Mouse (Mus musculus) right cerebral cortex, postnatal 10 days (tissue): ENCODE measurements at regions not wholly inside any gene's neighbourhood (a gene's known extent, or its start where the extent isn't known, plus 50 kb on each side); places are given as distances from the start of the nearest gene placed in this dataset.
"Not testable (repeated sequence)": the region's sequence is repeated elsewhere in the genome, so short reads cannot be mapped to it uniquely, and the experiment has no call there.

ENCODE experiments used
- DNase-seq, 2 experiments: peaks; one replicate each; pipeline ENCODE4 v3.0.0; 2021; ENCODE audit warnings: low spot score in 2 of 2

GRCm38 (mm10) chr1:166900028-166900427, 101.2 kb upstream of the Fam78b start:
- no peak for DNase-seq

GRCm38 (mm10) chr1:166900441-166901161, 100.6 kb upstream of the Fam78b start:
- DNase-seq = no peak

- DNase-seq = no peak
These were observed 99.6 kb upstream of the Fam78b start for GRCm38 (mm10) chr1:166901574-166901973.

GRCm38 (mm10) chr1:166903417-166903816, 97.8 kb upstream of the Fam78b start:
- DNase-seq = no peak

- DNase-seq = no peak
These were observed 92.9 kb upstream of the Fam78b start for GRCm38 (mm10) chr1:166908231-166908805.

GRCm38 (mm10) chr1:166912195-166912594, 89.0 kb upstream of the Fam78b start:
- not testable (repeated sequence) for DNase-seq

GRCm38 (mm10) chr1:166922911-166923712, 78.1 kb upstream of the Fam78b start:
- DNase-seq = no peak

- no peak for DNase-seq
These were observed 77.6 kb upstream of the Fam78b start for GRCm38 (mm10) chr1:166923713-166923975.

- no peak for DNase-seq
These were observed 77.1 kb upstream of the Fam78b start for GRCm38 (mm10) chr1:166924126-166924525.

- DNase-seq = no peak
These were observed 75.1 kb upstream of the Fam78b start for GRCm38 (mm10) chr1:166926078-166926477.

- DNase-seq = not testable (repeated sequence)
These were observed 61.5 kb upstream of the Fam78b start for GRCm38 (mm10) chr1:166939744-166940143.

- DNase-seq = not testable (repeated sequence)
These were observed 60.8 kb upstream of the Fam78b start for GRCm38 (mm10) chr1:166940146-166941076.

GRCm38 (mm10) chr1:166942201-166942600, 59.0 kb upstream of the Fam78b start:
- DNase-seq = no peak

GRCm38 (mm10) chr1:166944540-166944939, 56.7 kb upstream of the Fam78b start:
- DNase-seq = no peak

GRCm38 (mm10) chr1:166947844-166948702, 53.1 kb upstream of the Fam78b start:
- DNase-seq = peak; percentile 25 to 27
